Mouse (Mus musculus) hindbrain, postnatal 0 days (tissue): ENCODE measurements around the gene Tmtc4. TPM values are rescaled to one million over a fixed set of nuclear protein-coding genes. Genes with fewer than 3 reads are reported as not detected.

Source experiments
- ATAC-seq: fragments of 200-750 bp; cut with Nextera tagmentation; 2 replicates; pipeline ENCODE4 v1.8.0; 2017; ENCODE audit warnings: mild to moderate bottlenecking, moderate TSS enrichment, moderate library complexity
- DNase-seq: peaks from one replicate; pipeline ENCODE4 v3.0.0-alpha.2; 2015; ENCODE audit warnings: low spot score
- H3K27ac ChIP-seq: fragments of 300-500 bp; sonication (generic); 2 replicates; pipeline ENCODE4 v1.5.1; 2014; ENCODE audit warnings: mild to moderate bottlenecking
- H3K27me3 ChIP-seq: fragments of 300-500 bp; sonication (generic); 2 replicates; pipeline ENCODE4 v1.6.1; 2014; ENCODE audit warnings: low read length, mixed read lengths; ENCODE audit not compliant: insufficient read depth
- H3K36me3 ChIP-seq: fragments of 300-500 bp; sonication (generic); 2 replicates; pipeline ENCODE4 v1.6.1; 2014; ENCODE audit warnings: low read length, mixed read lengths; ENCODE audit not compliant: insufficient read depth
- H3K4me1 ChIP-seq: fragments of 300-500 bp; sonication (generic); 2 replicates; pipeline ENCODE4 v1.6.1; 2014; ENCODE audit warnings: antibody characterized with exemption, low read length, mixed read lengths; ENCODE audit not compliant: insufficient read depth
- H3K4me2 ChIP-seq: fragments of 300-500 bp; sonication (generic); 2 replicates; pipeline ENCODE4 v1.6.1; 2014; ENCODE audit warnings: low read depth, mild to moderate bottlenecking, low read length, moderate library complexity, mixed read lengths
- H3K4me3 ChIP-seq: fragments of 300-500 bp; sonication (generic); 2 replicates; pipeline ENCODE4 v1.5.1; 2014; ENCODE audit warnings: low read length
- H3K9ac ChIP-seq: fragments of 300-500 bp; sonication (generic); replicated peaks from 2 replicates; pipeline ENCODE4 v1.6.1; 2014; ENCODE audit warnings: mild to moderate bottlenecking, low read length, moderate library complexity, mixed read lengths
- H3K9me3 ChIP-seq: fragments of 300-500 bp; sonication (generic); 2 replicates; pipeline ENCODE4 v1.6.1; 2016; ENCODE audit warnings: low read length, mixed read lengths
- CTCF ChIP-seq: IDR thresholded peaks from 2 replicates; pipeline ENCODE4 v1.5.1; 2016; ENCODE audit warnings: antibody characterized with exemption, control low read depth, low read depth
- WGBS: fragments of 180-500 bp; shearing (Covaris S2); extraction: QIAGEN DNeasy Blood & Tissue Kit; methylation state at CpG from one replicate; pipeline ENCODE4 v1.1.7; 2014; 5-methylcytosine and 5-hydroxymethylcytosine counted together
- polyA plus RNA-seq: library from polyadenylated mRNA; unstranded; fragments of >200 nt; fragmentation: Nextera tagmentation; extraction: Ambion mirVana; gene quantifications from 2 replicates; pipeline ENCODE4 v1.2.1, GENCODE M21; 2015
- total RNA-seq: library from RNA; depleted of rRNA; stranded (reverse); fragments of >200 nt; gene quantifications from 2 replicates; pipeline ENCODE4 v1.2.3, GENCODE M21; 2014

Tmtc4 gene
- total and polyA plus RNA-seq, 2 experiments from 2014 or later = 31.1 to 105 TPM

DNA sequence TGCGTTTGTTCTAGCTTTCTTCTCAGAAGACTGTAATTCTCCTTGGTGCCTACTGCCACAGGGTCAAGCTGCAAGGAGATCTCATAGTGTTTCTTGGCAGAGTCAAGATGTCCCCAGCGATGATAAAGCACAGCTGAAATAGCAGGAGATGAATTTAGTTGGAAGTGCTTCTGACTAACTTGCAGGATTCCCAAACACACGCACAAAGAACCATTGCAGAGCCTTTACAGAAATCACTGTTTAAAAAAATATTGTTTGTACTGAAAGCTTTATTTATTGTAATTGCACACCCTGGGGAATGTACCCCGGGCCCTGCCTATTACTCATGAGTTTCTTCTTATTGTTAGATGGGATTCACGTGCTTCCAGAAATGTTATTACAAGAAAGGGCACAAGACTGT, 63.8 kb downstream of the Tmtc4 start:
- no peaks in the 10 kb centered on the region for H3K4me1 ChIP-seq
- 63% methylated on average over 5 of the region's 5 CpGs for WGBS
- H3K4me3 ChIP-seq = no peak overlapping the region
- ATAC-seq = no peak
- no peak for TF ChIP-seq CTCF
- H3K9ac ChIP-seq = no peak overlapping the region
- peak; percentile 5 for DNase-seq
- H3K9me3 ChIP-seq = no peaks in the 10 kb centered on the region
- H3K27ac ChIP-seq = no peak overlapping the region
- H3K27me3 ChIP-seq = no peaks in the 10 kb centered on the region
- no peak overlapping the region for H3K4me2 ChIP-seq
- no peaks in the 10 kb centered on the region; the same call in 1 of the 2 replicates for H3K36me3 ChIP-seq

GRCm38 (mm10) chr14:122917676-122918075, 66.2 kb downstream of the Tmtc4 start:
- Histone ChIP-seq H3K4me3 (no peak overlapping the region), H3K27ac (no peak overlapping the region), H3K4me1 (no peaks in the 10 kb centered on the region), H3K4me2 (no peak overlapping the region), H3K9ac (no peak overlapping the region), H3K9me3 (no peaks in the 10 kb centered on the region), H3K36me3 (no peaks in the 10 kb centered on the region), H3K27me3 (no peaks in the 10 kb centered on the region)
- WGBS = 97% methylated on average over 1 of the region's 1 CpGs
- TF ChIP-seq CTCF = no peak
- DNase-seq (no peak), ATAC-seq (no peak)

DNA sequence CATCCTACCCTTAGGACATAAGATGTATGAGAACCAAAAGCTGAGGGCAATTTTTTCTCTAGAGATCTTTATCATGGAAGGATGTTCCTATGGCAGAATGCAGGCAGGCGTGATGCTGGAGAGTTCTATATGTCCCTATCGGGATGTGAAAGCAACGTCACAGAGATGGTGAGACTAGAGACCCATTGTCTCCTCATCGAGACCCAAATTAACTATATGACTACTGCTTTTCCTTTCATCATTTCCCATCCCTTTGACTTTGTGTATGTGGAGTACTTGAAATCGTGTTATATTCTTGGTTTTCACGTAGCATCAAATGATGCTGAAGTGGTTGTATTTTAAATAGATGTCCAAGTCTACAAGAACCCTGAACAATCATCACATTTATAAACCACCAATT, 70.2 kb downstream of the Tmtc4 start, which contains the start of gene Ggact:
Gene Ggact, minus strand, starts transcription at position 101 of the 400 bp plus-strand sequence.
- no peak for TF ChIP-seq CTCF
- 77% methylated on average over 6 of the region's 6 CpGs for WGBS
- H3K27ac ChIP-seq = peak within 1 kb of the TSS; percentile 65; the same call in 1 of the 2 replicates
- H3K9ac ChIP-seq = peak within 1 kb of the TSS; percentile 68
- peak within 1 kb of the TSS; percentile 68 for H3K4me3 ChIP-seq
- H3K4me2 ChIP-seq = peak within 1 kb of the TSS; percentile 96
- H3K36me3 ChIP-seq = no peaks in the 10 kb centered on the region
- DNase-seq (no peak), ATAC-seq (no peak)
- H3K4me1 ChIP-seq = no peaks in the 10 kb centered on the region; the same call in 1 of the 2 replicates
- no peaks in the 10 kb centered on the region for H3K9me3 ChIP-seq
- H3K27me3 ChIP-seq = no peaks in the 10 kb centered on the region

GRCm38 (mm10) chr14:122912812-122913498, 70.9 kb downstream of the Tmtc4 start:
- Histone ChIP-seq H3K9ac (peak overlapping the region; percentile 68), H3K4me2 (peak overlapping the region; percentile 96), H3K27ac (peak overlapping the region; percentile 65; the same call in 1 of the 2 replicates), H3K4me3 (peak overlapping the region; percentile 68), H3K36me3 (no peaks in the 10 kb centered on the region), H3K9me3 (no peaks in the 10 kb centered on the region; the same call in 1 of the 2 replicates), H3K4me1 (no peaks in the 10 kb centered on the region; the same call in 1 of the 2 replicates), H3K27me3 (no peaks in the 10 kb centered on the region)
- WGBS = under 1% methylated on average over 58 of the region's 58 CpGs
- DNase-seq = peak; percentile 70
- TF ChIP-seq CTCF = no peak
- ATAC-seq = peak; percentile 86

- no peaks in the 10 kb centered on the region for H3K36me3 ChIP-seq
- peak overlapping the region; percentile 96 for H3K4me2 ChIP-seq
- no peak for TF ChIP-seq CTCF
- H3K27me3 ChIP-seq = no peaks in the 10 kb centered on the region
- DNase-seq (no peak), ATAC-seq (no peak)
- 44% methylated on average over 1 of the region's 1 CpGs for WGBS
- H3K9ac ChIP-seq = no peak overlapping the region
- peak overlapping the region; percentile 65; the same call in 1 of the 2 replicates for H3K27ac ChIP-seq
- no peaks in the 10 kb centered on the region; the same call in 1 of the 2 replicates for H3K4me1 ChIP-seq
- peak overlapping the region; percentile 68 for H3K4me3 ChIP-seq
- H3K9me3 ChIP-seq = no peaks in the 10 kb centered on the region; the same call in 1 of the 2 replicates
Measured at GRCm38 (mm10) chr14:122912137-122912536, 71.7 kb downstream of the Tmtc4 start.

- Histone ChIP-seq H3K4me3 (no peak overlapping the region), H3K27me3 (no peaks in the 10 kb centered on the region), H3K4me2 (0 out of 2 replicates have a peak overlapping the region, but pooled peaks have one; percentile 96), H3K4me1 (no peaks in the 10 kb centered on the region; the same call in 1 of the 2 replicates), H3K9ac (no peak overlapping the region), H3K27ac (no peak overlapping the region), H3K9me3 (no peaks in the 10 kb centered on the region; the same call in 1 of the 2 replicates), H3K36me3 (no peaks in the 10 kb centered on the region)
- no peak for ATAC-seq
- DNase-seq = no peak
- no peak for TF ChIP-seq CTCF
Measured at GRCm38 (mm10) chr14:122911265-122911664, 72.6 kb downstream of the Tmtc4 start.
